Mouse (Mus musculus) liver (tissue): ENCODE data around the gene Fbxw10.

Experiments used
- DNase-seq: peaks from one replicate; pipeline ENCODE4 v3.0.0-alpha.2; 2020; ENCODE audit warnings: mixed read lengths

The Fbxw10 gene

GRCm38 (mm10) chr11:62911362-62911761, 64.5 kb downstream of the Fbxw10 start:
- DNase-seq, result no peak

DNA sequence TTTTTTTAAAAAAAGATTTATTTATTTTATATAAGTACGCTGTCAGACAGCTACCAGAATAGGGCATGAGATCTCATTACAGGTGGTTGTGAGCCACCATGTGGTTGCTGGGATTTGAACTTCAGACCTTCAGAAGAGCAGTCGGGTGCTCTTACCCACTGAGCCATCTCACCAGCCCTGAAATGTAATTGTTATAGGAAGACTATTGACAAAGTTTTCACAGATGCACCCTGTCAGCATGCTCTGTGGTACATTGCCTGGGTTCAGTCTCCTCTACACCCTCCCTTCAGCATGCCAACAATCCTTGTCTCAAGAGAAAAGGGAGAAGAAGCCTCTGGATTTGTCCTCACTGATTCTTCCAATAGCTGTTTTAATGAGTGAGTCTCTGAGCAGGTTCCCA, 66.3 kb downstream of the Fbxw10 start:
- no peak for DNase-seq

GRCm38 (mm10) chr11:62914532-62914931, 67.7 kb downstream of the Fbxw10 start:
- DNase-seq, result no peak

DNA sequence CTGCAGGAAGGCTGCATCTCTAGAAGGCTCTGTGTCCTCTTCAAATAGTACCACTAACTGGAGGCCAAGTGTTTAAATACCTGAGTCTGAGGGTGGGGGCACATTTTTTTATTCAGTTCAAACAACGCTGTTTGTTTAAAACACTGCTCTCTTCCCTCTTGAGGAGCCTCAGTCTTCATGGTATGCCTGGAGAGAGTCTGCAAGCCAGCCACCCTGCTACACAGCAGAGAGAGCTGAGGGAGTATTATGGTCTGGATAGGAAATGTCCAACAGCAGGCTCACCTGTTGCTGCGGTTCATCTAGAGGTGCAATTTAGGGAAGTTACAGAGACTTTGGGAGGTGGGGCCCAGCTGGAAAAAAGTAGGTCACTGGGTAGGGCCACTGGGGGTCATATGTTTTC, 68.6 kb downstream of the Fbxw10 start:
- no peak for DNase-seq

DNA sequence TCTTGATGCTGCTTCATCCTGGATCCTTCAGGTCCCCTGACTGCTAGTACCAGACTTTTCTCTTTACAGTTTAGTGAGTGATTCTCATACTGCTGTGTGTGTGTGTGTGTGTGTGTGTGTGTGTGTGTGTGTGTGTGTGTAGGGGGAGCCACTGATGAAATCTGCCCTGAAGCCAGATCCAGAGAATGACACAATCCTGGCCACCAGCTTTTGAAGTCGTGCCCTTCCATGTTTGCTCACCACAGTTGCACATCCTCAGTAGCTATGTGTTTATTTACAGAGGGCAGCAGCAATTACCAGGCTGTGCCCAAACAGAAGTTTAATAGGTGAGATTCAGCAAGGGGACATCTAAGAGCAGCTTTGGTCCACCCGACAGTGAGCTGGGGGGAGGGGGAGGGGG, 69.9 kb downstream of the Fbxw10 start:
- peak; percentile 16 for DNase-seq

DNA sequence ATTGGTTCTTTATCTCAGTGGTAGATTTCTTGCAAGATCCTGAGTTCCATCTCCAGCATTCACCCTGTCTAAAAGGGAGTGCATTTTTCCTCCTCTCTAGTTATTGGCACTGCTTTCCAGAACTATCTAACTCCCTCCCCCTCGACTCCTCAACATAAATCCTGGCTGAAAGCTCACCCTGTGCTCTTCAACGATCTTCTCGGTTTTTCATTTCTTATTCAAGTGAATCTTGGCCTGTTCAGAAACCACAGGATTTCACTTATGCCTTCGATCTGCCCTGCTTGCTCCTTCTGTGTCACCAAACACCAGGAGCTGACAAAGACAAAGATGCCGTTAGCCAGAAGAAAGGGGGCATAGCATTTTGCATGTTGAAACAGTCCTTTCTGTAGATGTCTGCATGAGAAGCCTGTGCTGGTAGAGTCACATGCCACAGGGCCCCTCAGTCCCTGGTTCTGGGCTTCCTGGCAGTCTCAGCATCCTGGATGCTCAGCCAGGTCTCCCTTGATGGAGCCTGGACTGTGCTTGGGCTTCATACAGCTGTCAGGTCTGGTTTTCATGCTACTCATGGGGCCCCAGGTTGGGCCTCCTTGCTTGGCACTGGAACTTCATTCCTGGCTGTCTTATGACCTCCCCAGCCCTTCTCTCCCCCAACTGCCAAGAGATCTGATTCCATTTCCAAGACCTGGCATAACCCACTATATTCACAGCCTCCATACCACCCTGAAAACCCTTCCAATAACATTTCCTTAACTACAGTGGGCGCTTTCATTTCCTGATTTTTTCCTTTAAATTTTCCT, 73.3 kb downstream of the Fbxw10 start:
- no peak for DNase-seq

GRCm38 (mm10) chr11:62920743-62921050, 73.8 kb downstream of the Fbxw10 start:
- DNase-seq, result no peak

- DNase-seq, result peak; percentile 83
Measured at GRCm38 (mm10) chr11:62921052-62921977, 74.4 kb downstream of the Fbxw10 start.

GRCm38 (mm10) chr11:62924091-62924761, 77.4 kb downstream of the Fbxw10 start:
- DNase-seq, result no peak
